Mouse (Mus musculus) kidney, adult 11 months (tissue): ENCODE measurements around the gene Nxnl2.

Experiments
- DNase-seq: peaks from one replicate; pipeline ENCODE4 v3.0.0; 2022

Nxnl2 gene

GRCm38 (mm10) chr13:51170691-51171680 lies at the start of gene Nxnl2:
Nxnl2 (plus strand) TSS chr13:51171022.
- peak; percentile 45 for DNase-seq

- DNase-seq: no peak
These were observed 48.9 kb upstream of the Nxnl2 start for GRCm38 (mm10) chr13:51121966-51122365.

- DNase-seq: no peak
These were observed 48.1 kb upstream of the Nxnl2 start for GRCm38 (mm10) chr13:51122771-51123170.

GRCm38 (mm10) chr13:51125357-51125756 lies 45.5 kb upstream of the Nxnl2 start:
- no peak for DNase-seq

GRCm38 (mm10) chr13:51127906-51128305 lies 42.9 kb upstream of the Nxnl2 start:
- DNase-seq: no peak

- peak; percentile 22 for DNase-seq
These were observed 42.4 kb upstream of the Nxnl2 start for GRCm38 (mm10) chr13:51128417-51128816.

GRCm38 (mm10) chr13:51131179-51131578 lies 39.6 kb upstream of the Nxnl2 start:
- no peak for DNase-seq

- no peak for DNase-seq
These were observed 34.5 kb upstream of the Nxnl2 start for GRCm38 (mm10) chr13:51136315-51136714.

GRCm38 (mm10) chr13:51136996-51137701 lies 33.7 kb upstream of the Nxnl2 start:
- no peak for DNase-seq

GRCm38 (mm10) chr13:51137702-51138031 lies 33.2 kb upstream of the Nxnl2 start:
- DNase-seq: peak; percentile 46

GRCm38 (mm10) chr13:51147106-51147505 lies 23.7 kb upstream of the Nxnl2 start:
- DNase-seq: no peak

GRCm38 (mm10) chr13:51152966-51153669 lies 17.7 kb upstream of the Nxnl2 start:
- peak; percentile 19 for DNase-seq

- peak; percentile 36 for DNase-seq
These were observed 17.2 kb upstream of the Nxnl2 start for GRCm38 (mm10) chr13:51153670-51154030.

- no peak for DNase-seq
These were observed 15.4 kb upstream of the Nxnl2 start for GRCm38 (mm10) chr13:51155178-51156013.

GRCm38 (mm10) chr13:51156014-51156386 lies 14.8 kb upstream of the Nxnl2 start:
- DNase-seq: no peak

GRCm38 (mm10) chr13:51157291-51157690 lies 13.5 kb upstream of the Nxnl2 start:
- no peak for DNase-seq

- DNase-seq: no peak
These were observed 9.2 kb upstream of the Nxnl2 start for GRCm38 (mm10) chr13:51161672-51162071.

- DNase-seq: no peak
These were observed 8.6 kb upstream of the Nxnl2 start for GRCm38 (mm10) chr13:51162246-51162645.

- no peak for DNase-seq
These were observed 4.1 kb upstream of the Nxnl2 start for GRCm38 (mm10) chr13:51166711-51167110.

GRCm38 (mm10) chr13:51170215-51170614 lies 607 bp upstream of the Nxnl2 start:
- no peak for DNase-seq

GRCm38 (mm10) chr13:51172601-51173000 lies 1.8 kb downstream of the Nxnl2 start:
- no peak for DNase-seq

GRCm38 (mm10) chr13:51178932-51179331 lies 8.1 kb downstream of the Nxnl2 start:
- DNase-seq: no peak

GRCm38 (mm10) chr13:51179362-51179761 lies 8.5 kb downstream of the Nxnl2 start:
- no peak for DNase-seq
